Mouse (Mus musculus) embryonic fibroblast, embryonic 13.5 days (primary cell): ENCODE measurements around the gene Adra2a.

Experiments
- CTCF ChIP-seq: IDR thresholded peaks from 2 replicates; pipeline ENCODE4 v1.5.1; 2011; ENCODE audit warnings: mild to moderate bottlenecking, control low read depth, low read length, moderate library complexity, borderline replicate concordance; ENCODE audit not compliant: insufficient read depth
- POLR2A ChIP-seq: IDR thresholded peaks from 2 replicates; pipeline ENCODE4 v1.6.1; 2011; ENCODE audit warnings: low read depth, mild to moderate bottlenecking, control low read depth, low read length, moderate library complexity

DNA sequence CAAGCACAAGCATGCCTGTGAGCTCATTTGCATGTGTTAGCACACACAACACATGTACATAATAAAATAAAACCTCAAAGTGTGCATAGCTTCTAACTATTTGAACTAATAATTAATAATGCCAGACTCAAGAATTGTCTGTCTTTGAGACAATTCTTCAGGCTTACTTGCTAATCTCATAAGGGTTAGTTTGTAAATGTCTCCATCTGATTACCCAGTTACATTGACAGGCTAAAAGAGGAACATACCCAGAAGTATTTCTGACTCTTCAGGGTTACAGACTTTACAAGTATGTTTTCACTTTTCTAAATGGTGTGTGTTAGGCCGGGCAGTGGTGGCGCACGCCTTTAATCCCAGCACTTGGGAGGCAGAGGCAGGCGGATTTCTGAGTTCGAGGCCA is 28.4 kb upstream of the Adra2a start:
- TF ChIP-seq CTCF (no peak), POLR2A (no peak)
